Mouse (Mus musculus) liver, embryonic 14.5 days (tissue): ENCODE results near the gene Mecr.

ENCODE experiments used
- CTCF ChIP-seq: IDR thresholded peaks from 2 replicates; pipeline ENCODE4 v1.5.1; 2016; ENCODE audit warnings: antibody characterized with exemption, low read depth, control low read depth
- EP300 ChIP-seq: IDR thresholded peaks from 2 replicates; pipeline ENCODE4 v1.6.1; 2016; ENCODE audit warnings: antibody characterized with exemption, low read depth

GRCm38 (mm10) chr4:131836891-131837491 lies 6.3 kb upstream of the Mecr start:
- TF ChIP-seq EP300 (no peak), CTCF (no peak)
